Mouse (Mus musculus) 416B (cell line): ENCODE data around the gene Ubtf.

Experiments used
- DNase-seq: peaks from one replicate; pipeline ENCODE4 v3.0.0; 2011; ENCODE audit warnings: low read depth

Gene Ubtf

GRCm38 (mm10) chr11:102317901-102318575 lies 1.5 kb downstream of the Ubtf start:
- peak; percentile 69 for DNase-seq

- DNase-seq = no peak
These were observed 2.1 kb downstream of the Ubtf start for GRCm38 (mm10) chr11:102317298-102317900.

- peak; percentile 89 for DNase-seq
These were observed 2.8 kb downstream of the Ubtf start for GRCm38 (mm10) chr11:102316572-102317297.

- peak; percentile 45 for DNase-seq
These were observed 3.6 kb downstream of the Ubtf start for GRCm38 (mm10) chr11:102315690-102316571.

GRCm38 (mm10) chr11:102314321-102314720 lies 5.2 kb downstream of the Ubtf start:
- DNase-seq = no peak

- no peak for DNase-seq
These were observed 7.0 kb downstream of the Ubtf start for GRCm38 (mm10) chr11:102312586-102312985.

- DNase-seq = no peak
These were observed 7.6 kb downstream of the Ubtf start for GRCm38 (mm10) chr11:102311966-102312365.

- no peak for DNase-seq
These were observed 8.5 kb downstream of the Ubtf start for GRCm38 (mm10) chr11:102310768-102311695.

- no peak for DNase-seq
These were observed 9.5 kb downstream of the Ubtf start for GRCm38 (mm10) chr11:102309821-102310617.

- DNase-seq = peak; percentile 97
These were observed 10.6 kb downstream of the Ubtf start for GRCm38 (mm10) chr11:102308979-102309378.

- DNase-seq = no peak
These were observed 11.4 kb downstream of the Ubtf start for GRCm38 (mm10) chr11:102308104-102308503.

GRCm38 (mm10) chr11:102305359-102305758 lies 14.2 kb downstream of the Ubtf start:
- no peak for DNase-seq

GRCm38 (mm10) chr11:102304141-102304540 lies 15.4 kb downstream of the Ubtf start:
- DNase-seq = no peak

GRCm38 (mm10) chr11:102299839-102300238 lies 19.7 kb downstream of the Ubtf start:
- DNase-seq = peak; percentile 87

- peak; percentile 64 for DNase-seq
These were observed 21.7 kb downstream of the Ubtf start for GRCm38 (mm10) chr11:102297577-102298556.

GRCm38 (mm10) chr11:102296491-102297472 lies 22.8 kb downstream of the Ubtf start, which contains the start of gene Atxn7l3:
TSS of gene Atxn7l3 (minus strand) at chr11:102296631.
- peak; percentile 98 for DNase-seq
